Mouse (Mus musculus) testis, adult 2 months (tissue): ENCODE data around the gene Gata2. TPM values are rescaled to one million over a fixed set of nuclear protein-coding genes. Genes with fewer than 3 reads are reported as not detected.
A peak's percentile ranks its signal among the peaks of the same experiment; 100 is the strongest.

Experiments used
- H3K27ac ChIP-seq: fragments of 200-500 bp; 2 replicates; pipeline ENCODE4 v1.5.1; 2012; ENCODE audit warnings: low read depth, low read length; ENCODE audit not compliant: control insufficient read depth, insufficient read depth
- H3K27me3 ChIP-seq: fragments of 200-500 bp; 2 replicates; pipeline ENCODE4 v1.6.1; 2012; ENCODE audit warnings: mild to moderate bottlenecking, low read length, moderate library complexity; ENCODE audit not compliant: control insufficient read depth, insufficient read depth
- H3K36me3 ChIP-seq: fragments of 200-500 bp; 2 replicates; pipeline ENCODE4 v1.6.1; 2012; ENCODE audit warnings: mild to moderate bottlenecking, low read length; ENCODE audit not compliant: control insufficient read depth, insufficient read depth
- H3K4me1 ChIP-seq: fragments of 200-500 bp; 2 replicates; pipeline ENCODE4 v1.6.1; 2012; ENCODE audit warnings: low read length; ENCODE audit not compliant: control insufficient read depth, insufficient read depth
- H3K4me3 ChIP-seq: fragments of 200-500 bp; 2 replicates; pipeline ENCODE4 v1.5.1; 2012; ENCODE audit warnings: low read depth, mild to moderate bottlenecking, low read length, moderate library complexity, mixed read lengths; ENCODE audit not compliant: control insufficient read depth
- CTCF ChIP-seq: fragments of 200-500 bp; IDR thresholded peaks from 2 replicates; pipeline ENCODE4 v1.5.1; 2012; ENCODE audit warnings: low read depth, mild to moderate bottlenecking, inconsistent platforms, low read length, moderate library complexity; ENCODE audit not compliant: control insufficient read depth, insufficient read depth, insufficient replicate concordance
- POLR2A ChIP-seq: fragments of 200-500 bp; IDR thresholded peaks from 2 replicates; pipeline ENCODE4 v1.6.1; 2012; ENCODE audit warnings: low read depth, mild to moderate bottlenecking, inconsistent platforms, low read length, moderate library complexity; ENCODE audit not compliant: control insufficient read depth
- polyA plus RNA-seq: library from polyadenylated mRNA; depleted of rRNA; stranded (reverse); fragments of >200 nt; gene quantifications from 2 replicates; pipeline ENCODE4 v1.2.3, GENCODE M21; 2012

Gata2 gene
- polyA plus RNA-seq, 1 experiment, result 44.7 TPM

DNA sequence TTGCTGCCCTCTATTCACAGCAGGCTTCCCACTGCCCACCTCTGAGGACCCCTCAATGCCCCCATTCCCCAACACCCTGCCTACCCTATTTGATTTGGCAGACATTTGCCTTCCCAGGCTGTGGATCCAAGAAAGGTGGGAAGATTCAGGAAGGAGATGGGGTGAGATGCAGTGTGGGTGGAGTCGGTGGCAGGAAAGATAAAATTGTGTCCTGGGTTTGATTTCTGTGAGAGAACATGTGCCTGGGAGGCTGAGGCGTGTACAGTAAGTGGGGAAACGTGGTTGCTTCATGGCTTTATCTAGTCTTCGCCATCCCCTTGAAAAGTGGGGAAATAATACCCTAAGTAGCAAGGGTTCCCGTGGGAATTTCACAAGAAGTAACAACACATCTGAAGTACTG lies 34.9 kb upstream of the Gata2 start:
- TF ChIP-seq POLR2A (no peak), CTCF (no peak)
- peaks cover 8% of the 10 kb centered on the region for H3K4me1 ChIP-seq
- H3K27ac ChIP-seq, result no peak overlapping the region
- H3K36me3 ChIP-seq, result no peaks in the 10 kb centered on the region
- H3K4me3 ChIP-seq, result peak overlapping the region; percentile 12
- H3K27me3 ChIP-seq, result no peaks in the 10 kb centered on the region

GRCm38 (mm10) chr6:88166054-88166453 lies 27.6 kb upstream of the Gata2 start:
- no peaks in the 10 kb centered on the region for H3K27me3 ChIP-seq
- TF ChIP-seq CTCF, result no peak
- no peak for TF ChIP-seq POLR2A
- peaks cover 5% of the 10 kb centered on the region; the same call in 1 of the 2 replicates for H3K4me1 ChIP-seq
- no peak overlapping the region for H3K27ac ChIP-seq
- H3K4me3 ChIP-seq, result no peak overlapping the region
- H3K36me3 ChIP-seq, result no peaks in the 10 kb centered on the region

GRCm38 (mm10) chr6:88174191-88174590 lies 19.5 kb upstream of the Gata2 start:
- no peaks in the 10 kb centered on the region for H3K36me3 ChIP-seq
- no peak overlapping the region for H3K4me3 ChIP-seq
- H3K27ac ChIP-seq, result no peak overlapping the region
- no peaks in the 10 kb centered on the region for H3K4me1 ChIP-seq
- no peaks in the 10 kb centered on the region for H3K27me3 ChIP-seq
- TF ChIP-seq CTCF (no peak), POLR2A (no peak)

DNA sequence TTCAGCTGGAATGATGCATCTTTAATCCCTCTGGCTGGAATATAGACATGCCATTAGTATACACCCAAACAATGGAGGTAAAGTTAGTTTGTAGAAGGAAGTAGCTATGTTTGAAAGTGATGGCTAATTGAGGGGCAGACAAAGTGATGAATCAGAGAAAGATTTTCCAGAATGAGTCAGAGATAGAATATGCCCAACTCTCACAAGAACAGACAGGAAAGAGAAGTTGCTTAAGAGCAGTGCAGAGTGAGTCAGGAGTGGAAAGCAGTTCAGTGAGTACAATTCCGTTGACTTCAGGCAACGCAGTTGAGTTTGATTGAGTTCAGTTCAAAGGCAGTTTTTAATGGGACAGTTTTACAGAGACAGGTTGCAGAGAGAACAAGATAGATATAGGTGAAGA lies 19.0 kb upstream of the Gata2 start:
- Histone ChIP-seq H3K4me3 (no peak overlapping the region), H3K27me3 (no peaks in the 10 kb centered on the region), H3K36me3 (no peaks in the 10 kb centered on the region), H3K4me1 (no peaks in the 10 kb centered on the region), H3K27ac (no peak overlapping the region)
- no peak for TF ChIP-seq CTCF
- no peak for TF ChIP-seq POLR2A

DNA sequence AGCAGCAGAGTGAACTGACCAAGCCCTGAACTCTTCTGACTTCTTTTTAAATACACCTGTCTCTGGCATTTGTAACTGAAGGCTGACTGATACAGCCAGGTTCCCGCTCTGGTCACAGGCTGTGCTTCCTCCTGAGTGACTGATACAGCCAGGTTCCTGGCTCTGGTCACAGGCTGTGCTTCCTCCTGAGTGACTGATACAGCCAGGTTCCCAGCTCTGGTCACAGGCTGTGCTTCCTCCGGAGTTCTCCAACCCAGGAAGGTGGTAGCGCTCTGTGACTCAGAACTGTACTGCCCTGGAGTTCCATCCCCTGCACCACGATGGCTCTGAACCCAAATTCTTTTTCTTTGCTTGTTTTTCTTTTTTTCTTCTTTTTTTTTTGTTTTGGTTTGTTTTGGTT lies 9.0 kb upstream of the Gata2 start:
- Histone ChIP-seq H3K4me1 (peaks cover 9% of the 10 kb centered on the region), H3K36me3 (no peaks in the 10 kb centered on the region), H3K27me3 (no peaks in the 10 kb centered on the region), H3K27ac (no peak overlapping the region), H3K4me3 (no peak overlapping the region)
- no peak for TF ChIP-seq CTCF
- no peak for TF ChIP-seq POLR2A

GRCm38 (mm10) chr6:88188148-88188547 lies 5.5 kb upstream of the Gata2 start:
- Histone ChIP-seq H3K36me3 (no peaks in the 10 kb centered on the region), H3K4me3 (no peak overlapping the region), H3K27me3 (no peaks in the 10 kb centered on the region), H3K4me1 (peaks cover 21% of the 10 kb centered on the region), H3K27ac (no peak overlapping the region)
- no peak for TF ChIP-seq POLR2A
- TF ChIP-seq CTCF, result no peak

DNA sequence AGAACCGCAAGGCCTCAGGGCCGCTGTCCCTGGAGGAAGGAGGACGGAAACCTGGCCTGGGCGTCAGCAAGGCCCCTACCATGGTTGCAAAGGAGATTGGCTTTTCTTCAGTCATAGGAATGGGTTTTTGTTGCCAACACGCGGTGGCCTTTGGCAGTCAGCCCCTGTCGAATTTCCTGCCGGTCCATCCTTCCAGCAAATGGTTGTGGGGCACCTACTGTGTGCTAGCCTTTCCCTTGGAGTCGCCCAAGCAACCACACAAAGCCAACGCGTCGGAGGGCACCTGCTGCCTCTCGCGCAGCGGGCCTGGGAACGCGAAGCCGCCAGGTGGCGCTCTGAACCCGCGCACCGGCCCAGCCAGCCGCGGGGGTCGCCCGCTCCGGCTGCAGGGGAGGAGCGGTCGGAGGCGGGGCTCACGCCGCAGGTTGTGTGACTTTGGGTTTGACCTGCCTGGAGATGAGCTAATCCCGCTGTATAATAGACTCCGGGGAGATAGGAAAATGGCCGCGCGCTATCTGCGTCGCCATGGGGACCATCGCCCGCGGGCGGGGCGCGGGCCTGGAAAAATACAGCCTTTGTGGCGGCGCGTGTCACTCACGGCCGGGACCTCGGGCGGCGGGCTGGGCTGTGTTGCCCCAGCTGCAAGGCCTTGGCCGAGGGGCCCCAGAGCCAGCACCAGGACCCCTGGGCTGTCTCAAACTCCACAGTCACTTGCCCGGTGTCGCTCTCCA lies 4.2 kb upstream of the Gata2 start:
- H3K4me3 ChIP-seq, result peak overlapping the region; percentile 93
- H3K27me3 ChIP-seq, result peaks cover 2% of the 10 kb centered on the region
- peak; percentile 78 for TF ChIP-seq CTCF
- TF ChIP-seq POLR2A, result no peak
- peaks cover 34% of the 10 kb centered on the region for H3K4me1 ChIP-seq
- no peak overlapping the region for H3K27ac ChIP-seq
- H3K36me3 ChIP-seq, result no peaks in the 10 kb centered on the region
